8 mouse cellular contexts compared by ENCODE assay signal in the genomic region with DNA sequence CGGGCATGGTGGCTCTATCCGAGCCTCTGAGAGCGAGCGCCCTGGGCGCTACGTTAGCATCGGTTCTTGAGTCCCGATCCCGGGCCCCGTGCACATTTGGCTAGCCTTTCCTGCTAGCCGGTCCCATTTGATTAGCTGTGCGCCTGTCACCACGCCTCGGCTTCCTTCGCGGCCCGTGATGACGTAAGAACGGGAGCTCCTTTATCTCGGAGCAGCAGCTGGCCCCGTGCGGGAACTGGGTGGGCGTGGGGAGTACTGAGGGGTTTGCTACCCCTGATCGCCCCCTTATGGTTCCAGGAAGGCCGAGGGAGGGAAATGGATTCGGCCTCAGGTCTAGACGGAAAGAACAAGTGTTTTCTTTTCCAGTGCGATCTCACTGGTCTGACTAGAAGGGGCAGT. TPM values are rescaled to one million over a fixed set of nuclear protein-coding genes. Genes with fewer than 3 reads are reported as not detected.
DNase-seq lines count a peak whose midpoint lies in the region; ATAC-seq lines count a peak whose summit lies in the region.

No protein-coding gene starts in this region.

- DNase-seq in adrenal gland, adult (ENCODE audit: inconsistent age in 2 of 2, low spot score in 1 of 2) = peak; percentile 90 to 96
- DNase-seq in embryo, embryonic 10 days (ENCODE audit: low spot score) = peak; percentile 95
- DNase-seq in gastrocnemius, postnatal 10 days = peak; percentile 75
- DNase-seq in induced T-regulatory cell, adult 2 months (ENCODE audit: low read depth) = peak; percentile 91
- DNase-seq in left cerebral cortex, adult 8-10 months (ENCODE audit: low spot score in 2 of 2) = peak; percentile 76 to 87
- peak; percentile 86 to 87 for DNase-seq in right cerebral cortex, adult 2 months (ENCODE audit: low spot score in 2 of 2)
- peak; percentile 37 for DNase-seq in urinary bladder, postnatal 10 days (ENCODE audit: low spot score)

- ATAC-seq in megakaryocyte, adult 5-6 weeks (ENCODE audit: poor library complexity, severe bottlenecking) = peak; percentile 56

RNA-seq across cellular contexts. Expression of gene Isca1, which starts 0.6 kb away (rescaled TPM):
- total RNA-seq in gastrocnemius, postnatal 10 days (2021) = 100 to 1,000 TPM in 1 of 2 experiments, 10 to 100 TPM in 1; 95.1 to 108 TPM
- total RNA-seq in left cerebral cortex, adult 8-10 months (2022) = 100 to 1,000 TPM; 134 to 159 (median 150) TPM
- 39.7 and 41.7 TPM in 2 replicates for total RNA-seq in megakaryocyte, adult 5-6 weeks (2015)
- 19.2 and 21.3 TPM in 2 replicates for total RNA-seq in megakaryocyte, adult 5-6 weeks (2017)

RNA-seq across cellular contexts. Expression of gene Gm49354, which starts 11.9 kb away (rescaled TPM):
- not detected for total RNA-seq in gastrocnemius, postnatal 10 days (2021)
- total RNA-seq in left cerebral cortex, adult 8-10 months (2022) = not detected
- not detected in 2 replicates for total RNA-seq in megakaryocyte, adult 5-6 weeks (2015)
- not detected in 2 replicates for total RNA-seq in megakaryocyte, adult 5-6 weeks (2017)

RNA-seq across cellular contexts. Expression of gene 1700014D04Rik, which starts 23.6 kb away (rescaled TPM):
- total RNA-seq in gastrocnemius, postnatal 10 days (2021) = not detected
- total RNA-seq in left cerebral cortex, adult 8-10 months (2022) = 1 to 10 TPM in 3 of 4 experiments, under 1 TPM in 1; 0.78 to 1.8 (median 1.1) TPM
- total RNA-seq in megakaryocyte, adult 5-6 weeks (2015) = not detected in 2 replicates
- 0.04 TPM in 1 of 2 replicates, not detected in the other for total RNA-seq in megakaryocyte, adult 5-6 weeks (2017)

RNA-seq across cellular contexts. Expression of gene Spata31d1d, which starts 38.6 kb away (rescaled TPM):
- not detected for total RNA-seq in gastrocnemius, postnatal 10 days (2021)
- total RNA-seq in left cerebral cortex, adult 8-10 months (2022) = not detected
- total RNA-seq in megakaryocyte, adult 5-6 weeks (2015) = not detected in 2 replicates
- total RNA-seq in megakaryocyte, adult 5-6 weeks (2017) = not detected in 2 replicates

RNA-seq across cellular contexts. Expression of gene Tut7, which starts 52.8 kb away (rescaled TPM):
- total RNA-seq in gastrocnemius, postnatal 10 days (2021) = 10 to 100 TPM; 46.3 to 50.3 TPM
- total RNA-seq in left cerebral cortex, adult 8-10 months (2022) = 10 to 100 TPM; 58.7 to 64.0 (median 59.9) TPM
- total RNA-seq in megakaryocyte, adult 5-6 weeks (2015) = 95.1 and 97.1 TPM in 2 replicates
- total RNA-seq in megakaryocyte, adult 5-6 weeks (2017) = 177 and 194 TPM in 2 replicates

Comparison
In these comparisons a context has a peak if more than half of its experiments do, and no peak if none do; other contexts are left out.
1. Peak in every context shown above with its lines: DNase-seq and ATAC-seq.
2. DNase-seq: peak in every context shown above with its lines; median percentile 95 in embryo, embryonic 10 days; 93 in adrenal gland, adult; 91 in induced T-regulatory cell, adult 2 months; 86 in right cerebral cortex, adult 2 months; 82 in left cerebral cortex, adult 8-10 months; 75 in gastrocnemius, postnatal 10 days; 37 in urinary bladder, postnatal 10 days.